Mouse (Mus musculus) intestine, embryonic 16.5 days (tissue): Measurements from ENCODE around the gene Ergic2. TPM values are rescaled to one million over a fixed set of nuclear protein-coding genes. Genes with fewer than 3 reads are reported as not detected.

Experiments used
- polyA plus RNA-seq: library from polyadenylated mRNA; unstranded; fragments of >200 nt; fragmentation: Nextera tagmentation; extraction: Ambion mirVana; gene quantifications from 2 replicates; pipeline ENCODE4 v1.2.1, GENCODE M21; 2015

Gene Ergic2
- polyA plus RNA-seq, 1 experiment from 2014 or later: 206 TPM

Other genes starting within 250 kb of the Ergic2 start
- gene Far2, start 165.1 kb downstream of the Ergic2 start, polyA plus RNA-seq: 7.8 and 8.4 TPM in 2 replicates
- 0.64 and 0.66 TPM in 2 replicates for gene Tmtc1, start 232.0 kb upstream of the Ergic2 start, polyA plus RNA-seq